Mouse (Mus musculus): Measurements from ENCODE around the gene Sox14. TPM values are rescaled to one million over a fixed set of nuclear protein-coding genes. Genes with fewer than 3 reads are reported as not detected.

The Sox14 gene
- 80.3 and 112 TPM in 2 replicates for polyA plus RNA-seq (2015; fragmentation: Nextera tagmentation; extraction: Ambion mirVana)

DNA sequence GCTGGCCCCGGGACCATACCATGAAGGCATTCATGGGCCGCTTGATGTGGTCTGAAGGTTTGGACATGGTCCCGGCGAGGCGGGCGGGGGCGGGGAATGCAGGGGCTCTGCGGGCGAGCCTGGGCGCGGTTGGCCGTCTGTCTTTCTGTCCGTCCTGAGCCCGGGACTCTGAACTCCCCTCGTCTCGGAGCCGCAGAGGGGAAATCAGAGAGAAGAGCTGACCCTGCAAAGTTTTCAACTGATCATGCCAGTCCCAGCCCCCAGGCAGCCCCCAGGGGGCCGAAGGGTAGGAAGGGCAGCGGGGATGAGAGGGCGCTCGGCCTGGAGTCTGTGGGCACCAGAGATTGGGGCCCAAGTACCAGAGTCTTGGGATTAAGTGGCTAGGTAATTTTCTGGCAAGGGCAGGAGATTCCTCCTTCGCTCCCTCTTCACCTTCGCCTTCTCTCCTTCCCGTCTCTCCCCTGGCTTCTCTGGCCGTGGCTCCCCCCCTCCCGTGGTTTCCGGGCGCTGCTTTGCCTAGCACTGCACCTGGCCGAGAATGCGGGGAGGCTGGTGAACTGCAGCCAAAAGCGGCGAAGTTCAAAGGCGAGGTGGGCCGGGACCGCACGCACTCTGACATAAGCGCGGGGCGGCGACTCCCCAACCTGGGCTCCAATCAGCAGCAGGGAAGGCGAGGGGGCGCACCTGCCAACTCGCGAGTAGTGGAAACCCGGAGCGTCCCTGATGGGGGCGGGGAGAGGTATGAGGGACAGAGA is at the start of gene Sox14:
Sox14 (minus strand) TSS at position 553 of the 755 bp plus-strand sequence.
- peak within 1 kb of the TSS; percentile 46 for H3K4me3 ChIP-seq (replicated peaks)
- H3K9me3 ChIP-seq = no peaks in the 10 kb centered on the region
- H3K36me3 ChIP-seq = no peaks in the 10 kb centered on the region
- peak within 1 kb of the TSS; percentile 54 for H3K4me2 ChIP-seq (replicated peaks)
- WGBS = under 1% methylated on average over 47 of the region's 47 CpGs
- H3K9ac ChIP-seq (replicated peaks) = peak within 1 kb of the TSS; percentile 71
- peaks cover 100% of the 10 kb centered on the region for H3K27me3 ChIP-seq
- ATAC-seq = peak; percentile 49
- H3K4me1 ChIP-seq (replicated peaks) = peaks cover 49% of the 10 kb centered on the region
- H3K27ac ChIP-seq = peak within 1 kb of the TSS; percentile 88

DNA sequence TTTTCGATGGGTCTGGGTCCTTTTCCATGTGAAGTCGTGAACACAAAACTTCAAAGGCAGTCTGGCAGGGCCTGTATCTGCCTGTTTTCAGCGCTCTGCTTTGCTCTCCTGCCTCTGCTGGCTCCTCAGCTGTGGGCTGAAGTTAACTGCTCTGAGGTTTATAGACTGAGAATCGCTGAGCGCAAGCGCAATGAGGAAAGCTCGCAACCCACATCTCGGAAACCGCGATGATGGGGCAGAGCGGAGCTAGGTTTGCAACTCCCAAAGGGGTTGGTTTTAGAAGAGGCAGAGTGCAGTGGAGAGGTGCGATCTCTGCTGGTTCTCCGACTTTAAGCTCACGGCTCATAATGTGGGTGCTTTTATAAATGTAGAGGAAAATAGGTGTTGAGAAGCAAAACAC is 3.3 kb upstream of the Sox14 start:
- Histone ChIP-seq H3K4me1 (replicated peaks) (peaks cover 25% of the 10 kb centered on the region), H3K9ac (replicated peaks) (no peak overlapping the region), H3K4me2 (replicated peaks) (no peak overlapping the region), H3K27ac (no peak overlapping the region), H3K27me3 (peaks cover 93% of the 10 kb centered on the region), H3K36me3 (no peaks in the 10 kb centered on the region), H3K9me3 (no peaks in the 10 kb centered on the region), H3K4me3 (replicated peaks) (no peak overlapping the region)
- ATAC-seq = no peak
- WGBS = 3% methylated on average over 14 of the region's 14 CpGs

DNA sequence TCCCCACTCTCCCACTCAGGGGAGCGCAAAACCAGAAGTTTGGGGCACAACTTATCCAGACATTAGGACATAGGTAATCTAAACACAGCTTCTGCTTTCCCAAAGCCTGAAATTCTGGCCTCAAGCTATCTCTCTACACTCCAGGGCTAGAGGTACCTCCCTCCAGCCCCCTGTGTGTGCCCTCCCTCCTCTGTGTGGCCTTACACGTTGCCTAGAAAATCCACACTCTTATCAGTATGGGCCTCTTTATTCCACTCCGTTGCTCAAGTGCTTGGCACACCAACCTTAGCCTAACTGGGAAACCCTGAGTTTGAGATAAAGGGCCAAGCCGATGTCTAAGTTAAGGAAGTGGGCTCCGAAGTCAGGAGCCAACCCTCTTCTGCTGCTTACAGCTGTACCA is 2.6 kb upstream of the Sox14 start:
- H3K4me3 ChIP-seq (replicated peaks) = no peak overlapping the region
- WGBS = 7% methylated on average over 5 of the region's 5 CpGs
- no peak overlapping the region for H3K27ac ChIP-seq
- ATAC-seq = no peak
- H3K4me2 ChIP-seq (replicated peaks) = no peak overlapping the region
- peaks cover 25% of the 10 kb centered on the region for H3K4me1 ChIP-seq (replicated peaks)
- no peaks in the 10 kb centered on the region for H3K9me3 ChIP-seq
- no peak overlapping the region for H3K9ac ChIP-seq (replicated peaks)
- peaks cover 96% of the 10 kb centered on the region for H3K27me3 ChIP-seq
- no peaks in the 10 kb centered on the region for H3K36me3 ChIP-seq

DNA sequence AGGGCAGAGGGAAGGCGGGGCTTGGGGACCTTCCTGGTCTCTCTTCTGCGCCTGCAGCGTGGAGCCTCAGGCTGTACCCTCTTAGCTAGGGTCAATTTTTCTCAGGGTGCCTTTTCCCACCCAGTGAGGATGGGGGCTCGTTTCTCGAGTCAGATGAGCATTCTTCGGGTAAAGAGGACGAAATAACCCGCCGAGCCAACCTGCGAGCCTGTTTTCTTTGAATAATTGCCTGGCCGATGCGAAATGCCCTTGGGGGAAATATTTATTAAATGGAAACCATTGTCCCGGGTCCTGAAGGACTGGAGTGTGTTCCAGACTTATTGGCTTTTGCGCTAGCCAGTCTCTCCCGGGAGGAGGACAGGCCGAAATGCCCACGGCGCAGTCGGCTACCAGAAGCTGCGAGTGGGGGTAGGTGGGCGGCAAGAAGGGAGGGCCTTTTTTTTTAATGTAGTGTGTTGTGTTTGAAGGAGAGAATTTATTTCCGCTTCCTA is 1.1 kb upstream of the Sox14 start:
- Histone ChIP-seq H3K36me3 (no peaks in the 10 kb centered on the region), H3K9ac (replicated peaks) (no peak overlapping the region), H3K4me1 (replicated peaks) (peaks cover 37% of the 10 kb centered on the region), H3K4me3 (replicated peaks) (peak overlapping the region; percentile 46; the same call in 1 of the 2 replicates), H3K27me3 (peaks cover 100% of the 10 kb centered on the region), H3K4me2 (replicated peaks) (peak overlapping the region; percentile 54), H3K9me3 (no peaks in the 10 kb centered on the region), H3K27ac (peak overlapping the region; percentile 19)
- WGBS = under 1% methylated on average over 22 of the region's 22 CpGs
- ATAC-seq = no peak

DNA sequence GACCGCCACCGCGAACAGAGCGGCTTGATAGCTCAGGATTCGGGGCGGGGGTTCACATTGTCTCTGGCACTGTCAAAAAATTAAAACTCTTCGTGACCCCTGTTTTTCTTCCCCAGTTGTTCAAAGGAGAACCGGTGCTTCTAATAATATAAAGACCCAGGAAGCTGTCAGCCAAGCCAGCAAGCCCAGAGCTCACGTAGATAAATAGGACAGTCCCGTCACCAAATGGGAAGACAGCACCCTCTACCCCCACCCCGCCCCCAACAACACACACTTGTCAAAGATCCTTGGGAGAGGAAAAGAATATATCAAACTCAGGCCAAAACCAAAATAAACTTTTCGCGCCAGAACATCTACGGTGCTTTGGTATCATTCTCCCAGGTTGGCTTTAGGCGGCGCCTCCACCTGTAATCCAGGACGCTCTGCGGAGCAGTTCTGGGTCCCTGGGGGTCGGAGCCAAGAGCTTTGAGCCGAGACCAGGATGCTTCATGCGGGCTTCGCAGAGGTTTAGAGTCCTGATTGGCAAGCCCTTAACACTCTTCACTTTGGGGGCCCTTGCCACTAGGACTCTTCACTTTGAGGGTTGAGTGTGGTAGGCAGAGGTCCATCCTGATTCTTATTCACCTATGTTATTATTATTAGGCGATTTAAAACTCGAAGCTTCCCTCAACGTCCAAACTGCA is 544 bp upstream of the Sox14 start:
- WGBS = under 1% methylated on average over 25 of the region's 25 CpGs
- ATAC-seq = no peak
- H3K36me3 ChIP-seq = no peaks in the 10 kb centered on the region
- no peak overlapping the region for H3K9ac ChIP-seq (replicated peaks)
- peak overlapping the region; percentile 54 for H3K4me2 ChIP-seq (replicated peaks)
- H3K27ac ChIP-seq = peak overlapping the region; percentile 88
- H3K9me3 ChIP-seq = no peaks in the 10 kb centered on the region
- H3K27me3 ChIP-seq = peaks cover 100% of the 10 kb centered on the region
- H3K4me1 ChIP-seq (replicated peaks) = peaks cover 43% of the 10 kb centered on the region
- H3K4me3 ChIP-seq (replicated peaks) = peak overlapping the region; percentile 46

DNA sequence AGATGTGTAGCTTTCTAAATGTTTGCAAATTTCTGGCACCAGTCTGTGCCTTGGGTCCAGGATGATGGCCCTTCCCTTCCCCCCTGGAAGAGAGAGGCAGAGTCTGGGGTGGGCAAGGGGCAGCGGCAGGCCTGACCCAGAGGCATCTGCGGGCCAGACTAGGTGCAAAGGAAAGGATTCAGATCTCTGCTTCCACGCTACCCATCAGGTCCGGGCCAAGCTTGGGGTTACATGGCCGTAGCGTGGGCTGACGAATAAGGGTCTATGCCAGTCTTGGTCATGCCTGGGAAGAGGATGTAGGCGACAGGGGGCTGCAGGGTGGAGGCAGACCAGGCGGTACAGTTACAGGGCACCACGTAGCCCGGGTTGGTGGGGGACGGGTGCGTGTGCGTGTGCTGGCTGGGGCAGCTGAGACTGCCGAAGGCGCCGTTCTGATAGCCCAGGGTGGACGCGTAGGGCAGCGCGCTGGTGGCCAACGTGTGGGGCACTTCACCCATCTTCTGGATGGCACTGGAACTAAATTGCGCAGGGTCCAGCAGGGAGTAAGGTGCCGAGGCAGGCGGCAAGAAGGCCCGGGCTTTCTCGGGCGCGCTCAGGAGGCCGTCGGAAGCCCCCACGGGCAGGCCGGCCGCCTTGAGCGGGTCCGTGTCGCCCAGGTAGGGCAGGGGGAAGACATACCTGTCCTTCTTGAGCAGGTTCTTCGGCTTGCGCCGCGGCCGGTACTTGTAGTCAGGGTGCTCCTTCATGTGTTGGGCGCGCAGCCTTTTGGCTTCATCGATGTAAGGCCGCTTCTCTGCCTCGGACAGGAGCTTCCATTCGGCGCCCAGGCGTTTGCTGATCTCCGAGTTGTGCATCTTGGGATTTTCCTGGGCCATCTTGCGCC is 994 bp downstream of the Sox14 start:
- peaks cover 52% of the 10 kb centered on the region for H3K4me1 ChIP-seq (replicated peaks)
- H3K9ac ChIP-seq (replicated peaks) = peak overlapping the region; percentile 71
- 1% methylated on average over 52 of the region's 52 CpGs for WGBS
- peaks cover 100% of the 10 kb centered on the region for H3K27me3 ChIP-seq
- H3K4me3 ChIP-seq (replicated peaks) = peak overlapping the region; percentile 46
- peak overlapping the region; percentile 54 for H3K4me2 ChIP-seq (replicated peaks)
- no peaks in the 10 kb centered on the region for H3K9me3 ChIP-seq
- no peak for ATAC-seq
- H3K36me3 ChIP-seq = no peaks in the 10 kb centered on the region
- peak overlapping the region; percentile 88 for H3K27ac ChIP-seq

DNA sequence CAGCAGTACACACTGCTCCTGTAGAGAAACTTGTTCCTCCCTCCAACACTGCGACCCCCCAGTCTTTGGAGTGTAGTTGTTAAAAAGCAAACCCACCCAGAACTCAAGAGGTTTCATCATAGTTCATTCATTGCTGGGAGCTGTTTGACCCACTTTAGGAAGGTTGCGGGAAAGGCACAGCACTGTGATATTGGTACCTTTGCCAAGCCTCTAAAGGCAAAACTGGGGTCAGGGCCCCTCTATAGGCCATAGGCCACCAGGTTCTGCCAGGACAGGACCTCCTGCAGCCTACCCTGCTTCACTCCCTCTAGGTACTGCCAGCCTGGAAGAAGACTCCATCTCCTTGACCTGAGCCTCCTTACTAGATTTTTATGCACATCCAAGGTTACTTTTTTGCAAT is 2.2 kb downstream of the Sox14 start:
- no peaks in the 10 kb centered on the region for H3K9me3 ChIP-seq
- no peaks in the 10 kb centered on the region for H3K36me3 ChIP-seq
- peak overlapping the region; percentile 46 for H3K4me3 ChIP-seq (replicated peaks)
- peaks cover 60% of the 10 kb centered on the region for H3K4me1 ChIP-seq (replicated peaks)
- peak overlapping the region; percentile 71 for H3K9ac ChIP-seq (replicated peaks)
- H3K27me3 ChIP-seq = peaks cover 99% of the 10 kb centered on the region
- H3K27ac ChIP-seq = peak overlapping the region; percentile 83
- ATAC-seq = no peak
- H3K4me2 ChIP-seq (replicated peaks) = peak overlapping the region; percentile 54
- 3% methylated on average over 2 of the region's 2 CpGs for WGBS

DNA sequence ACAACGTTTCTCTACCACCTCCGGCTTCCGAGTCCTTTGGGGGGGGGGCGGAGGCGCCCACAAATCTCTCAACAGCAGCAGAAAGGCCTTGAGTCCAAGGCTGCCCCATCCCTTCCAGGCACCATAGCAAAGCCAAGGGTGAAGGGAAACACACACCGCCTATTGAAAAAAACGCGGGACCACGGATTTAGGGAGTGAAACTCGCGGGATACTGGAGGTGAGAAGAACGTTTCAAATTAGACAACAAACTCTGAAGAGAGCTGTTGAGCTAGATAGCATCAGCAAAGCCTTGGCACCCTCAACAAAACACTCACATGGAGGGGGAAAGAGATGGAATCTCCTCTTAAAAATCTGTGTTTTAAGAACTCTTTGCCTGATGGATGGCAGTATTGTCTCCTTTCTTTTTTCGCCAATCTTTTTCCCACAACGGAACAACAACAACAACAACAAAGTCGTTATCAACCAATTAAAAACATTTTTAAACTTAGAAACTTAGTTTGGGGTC is 2.8 kb downstream of the Sox14 start:
- H3K4me1 ChIP-seq (replicated peaks) = peaks cover 65% of the 10 kb centered on the region
- peak overlapping the region; percentile 71 for H3K9ac ChIP-seq (replicated peaks)
- peak overlapping the region; percentile 46 for H3K4me3 ChIP-seq (replicated peaks)
- no peak for ATAC-seq
- WGBS = under 1% methylated on average over 15 of the region's 15 CpGs
- H3K27me3 ChIP-seq = peaks cover 99% of the 10 kb centered on the region
- H3K4me2 ChIP-seq (replicated peaks) = peak overlapping the region; percentile 54
- H3K27ac ChIP-seq = peak overlapping the region; percentile 83
- no peaks in the 10 kb centered on the region for H3K36me3 ChIP-seq
- H3K9me3 ChIP-seq = no peaks in the 10 kb centered on the region

DNA sequence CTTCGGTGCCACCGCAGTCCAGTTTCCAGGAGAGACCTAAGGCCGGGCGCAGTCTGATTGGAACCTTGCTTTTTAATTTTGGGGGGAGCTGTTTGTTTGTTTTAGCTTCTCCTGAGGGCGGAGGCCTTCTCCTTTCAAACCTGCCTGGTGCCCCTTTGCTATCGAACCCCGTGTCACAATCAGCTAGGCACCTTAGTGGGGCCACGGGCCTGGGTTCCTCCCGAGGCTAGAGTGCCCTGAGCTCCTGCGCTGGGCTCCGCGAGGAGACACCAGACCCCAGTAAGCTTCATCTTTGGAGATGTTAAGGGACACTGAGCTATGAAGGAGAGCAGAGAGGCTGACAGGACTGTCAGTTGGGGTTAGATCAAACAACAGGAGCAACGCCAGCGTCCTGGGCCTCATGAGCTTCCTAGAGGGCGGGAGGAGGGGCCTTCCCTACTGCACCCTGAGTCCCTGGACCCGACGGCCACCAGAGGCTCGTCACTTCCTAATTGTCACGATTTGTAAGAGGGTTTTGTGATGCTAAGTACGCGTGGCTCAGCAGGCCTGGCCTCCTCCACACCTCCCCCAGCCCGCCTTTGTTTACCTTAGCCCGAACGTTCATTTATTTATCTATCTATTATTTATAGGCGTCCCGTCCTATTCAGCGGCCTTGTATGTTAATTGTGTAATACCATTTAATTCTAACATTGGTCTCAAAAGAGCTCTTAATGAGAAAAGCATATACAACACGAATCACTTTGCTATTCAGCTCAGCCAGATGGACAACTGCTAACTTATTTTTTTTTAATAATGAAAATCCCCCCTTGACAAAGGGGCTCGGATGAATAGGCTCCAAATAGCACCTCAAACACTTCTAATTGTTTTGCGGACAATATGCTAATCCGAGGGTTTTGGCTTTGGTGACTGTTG is 3.5 kb downstream of the Sox14 start:
- Histone ChIP-seq H3K36me3 (no peaks in the 10 kb centered on the region), H3K4me2 (replicated peaks) (peak overlapping the region; percentile 54), H3K27me3 (peaks cover 99% of the 10 kb centered on the region), H3K27ac (peak overlapping the region; percentile 83), H3K9ac (replicated peaks) (peak overlapping the region; percentile 71), H3K9me3 (no peaks in the 10 kb centered on the region), H3K4me1 (replicated peaks) (peaks cover 68% of the 10 kb centered on the region), H3K4me3 (replicated peaks) (peak overlapping the region; percentile 46)
- ATAC-seq = peak; percentile 65
- WGBS = under 1% methylated on average over 31 of the region's 31 CpGs

DNA sequence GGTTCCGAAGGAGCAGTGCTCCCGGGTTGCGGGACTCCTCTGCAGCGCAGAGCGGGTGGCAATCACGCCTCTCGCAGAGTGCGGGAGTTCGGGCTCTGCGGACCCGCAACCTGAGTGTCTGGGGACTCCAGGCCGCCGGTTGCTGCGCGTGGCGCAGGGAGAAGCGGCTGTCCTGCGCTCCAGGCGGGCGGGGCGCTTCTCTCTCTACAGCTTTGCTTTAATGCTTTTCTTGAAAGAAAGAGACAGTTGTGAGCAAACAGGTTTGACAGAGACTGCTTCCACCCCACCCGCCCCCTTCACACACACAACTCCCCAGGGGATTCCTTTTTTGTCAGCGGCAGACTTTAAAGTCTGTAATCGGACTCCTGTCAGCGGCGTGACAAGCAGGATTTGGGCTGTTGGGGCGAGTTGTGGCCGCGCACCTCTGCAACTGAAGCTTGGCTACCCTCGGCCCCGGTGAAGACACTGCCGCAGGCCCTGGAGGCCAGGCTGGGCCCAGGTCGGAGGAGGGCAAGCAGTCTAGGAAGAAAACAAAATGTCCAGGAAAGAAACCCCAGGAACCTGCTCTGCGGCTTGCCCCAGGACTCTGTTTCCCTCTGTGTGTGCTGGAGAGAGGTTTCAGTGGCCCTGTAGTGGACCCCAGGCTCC is 4.3 kb downstream of the Sox14 start:
- Histone ChIP-seq H3K36me3 (no peaks in the 10 kb centered on the region), H3K27me3 (peaks cover 98% of the 10 kb centered on the region), H3K9me3 (no peaks in the 10 kb centered on the region), H3K27ac (peak overlapping the region; percentile 83), H3K4me3 (replicated peaks) (peak overlapping the region; percentile 46), H3K4me2 (replicated peaks) (peak overlapping the region; percentile 54), H3K4me1 (replicated peaks) (peaks cover 62% of the 10 kb centered on the region), H3K9ac (replicated peaks) (peak overlapping the region; percentile 71)
- WGBS = 1% methylated on average over 34 of the region's 34 CpGs
- peak; percentile 10; the same call in 1 of the 2 replicates for ATAC-seq
